Mouse (Mus musculus): Measurements from ENCODE around the gene Pex6. TPM values are rescaled to one million over a fixed set of nuclear protein-coding genes. Genes with fewer than 3 reads are reported as not detected.
A peak's percentile ranks its signal among the peaks of the same experiment; 100 is the strongest.

Gene Pex6
- polyA plus RNA-seq, 1 experiment from 2014 or later, result 17.1 TPM

- Histone ChIP-seq H3K36me3 (ENCODE audit: control insufficient read depth, insufficient read depth, low read length) (0 out of 2 replicates have a peak, but pooled peaks cover 2% of the 10 kb centered on the region), H3K9me3 (ENCODE audit: control insufficient read depth, low read length) (no peaks in the 10 kb centered on the region), H3K27ac (ENCODE audit: low read length) (no peak overlapping the region), H3K9ac (ENCODE audit: low read depth, low read length) (no peak overlapping the region), H3K27me3 (replicated peaks; ENCODE audit: control insufficient read depth, insufficient read depth, low read length) (no peaks in the 10 kb centered on the region), H3K4me2 (ENCODE audit: low read depth, low read length) (no peak overlapping the region), H3K4me1 (ENCODE audit: control insufficient read depth, insufficient read depth, low read length) (peaks cover 22% of the 10 kb centered on the region), H3K4me3 (ENCODE audit: low read length) (no peak overlapping the region)
- peak; percentile 29; the same call in 1 of the 2 replicates for ATAC-seq
- 87% methylated on average over 6 of the region's 6 CpGs for WGBS
These were observed 12.7 kb upstream of the Pex6 start for GRCm38 (mm10) chr17:46698515-46698914.

- ATAC-seq, result peak; percentile 54
- Histone ChIP-seq H3K27me3 (replicated peaks; ENCODE audit: control insufficient read depth, insufficient read depth, low read length) (no peaks in the 10 kb centered on the region), H3K4me2 (ENCODE audit: low read depth, low read length) (no peak overlapping the region), H3K9ac (ENCODE audit: low read depth, low read length) (no peak overlapping the region), H3K4me1 (ENCODE audit: control insufficient read depth, insufficient read depth, low read length) (peaks cover 27% of the 10 kb centered on the region), H3K9me3 (ENCODE audit: control insufficient read depth, low read length) (no peaks in the 10 kb centered on the region), H3K36me3 (ENCODE audit: control insufficient read depth, insufficient read depth, low read length) (0 out of 2 replicates have a peak, but pooled peaks cover 2% of the 10 kb centered on the region), H3K4me3 (ENCODE audit: low read length) (no peak overlapping the region), H3K27ac (ENCODE audit: low read length) (no peak overlapping the region)
- WGBS, result 55% methylated on average over 5 of the region's 5 CpGs
These were observed 12.0 kb upstream of the Pex6 start for GRCm38 (mm10) chr17:46699245-46699644.

GRCm38 (mm10) chr17:46699912-46700311, 11.4 kb upstream of the Pex6 start:
- H3K9me3 ChIP-seq (ENCODE audit: control insufficient read depth, low read length), result no peaks in the 10 kb centered on the region
- H3K36me3 ChIP-seq (ENCODE audit: control insufficient read depth, insufficient read depth, low read length), result 0 out of 2 replicates have a peak, but pooled peaks cover 2% of the 10 kb centered on the region
- H3K27ac ChIP-seq (ENCODE audit: low read length), result no peak overlapping the region
- no peak overlapping the region for H3K9ac ChIP-seq (ENCODE audit: low read depth, low read length)
- no peak overlapping the region for H3K4me2 ChIP-seq (ENCODE audit: low read depth, low read length)
- no peak overlapping the region for H3K4me3 ChIP-seq (ENCODE audit: low read length)
- H3K27me3 ChIP-seq (replicated peaks; ENCODE audit: control insufficient read depth, insufficient read depth, low read length), result no peaks in the 10 kb centered on the region
- 84% methylated on average over 3 of the region's 3 CpGs for WGBS
- ATAC-seq, result no peak
- H3K4me1 ChIP-seq (ENCODE audit: control insufficient read depth, insufficient read depth, low read length), result peaks cover 27% of the 10 kb centered on the region

GRCm38 (mm10) chr17:46701489-46701888, 9.8 kb upstream of the Pex6 start:
- ATAC-seq, result no peak
- H3K9ac ChIP-seq (ENCODE audit: low read depth, low read length), result peak overlapping the region; percentile 53; the same call in 1 of the 2 replicates
- no peak overlapping the region for H3K27ac ChIP-seq (ENCODE audit: low read length)
- 0 out of 2 replicates have a peak, but pooled peaks cover 2% of the 10 kb centered on the region for H3K36me3 ChIP-seq (ENCODE audit: control insufficient read depth, insufficient read depth, low read length)
- H3K4me3 ChIP-seq (ENCODE audit: low read length), result no peak overlapping the region
- no peaks in the 10 kb centered on the region for H3K27me3 ChIP-seq (replicated peaks; ENCODE audit: control insufficient read depth, insufficient read depth, low read length)
- H3K9me3 ChIP-seq (ENCODE audit: control insufficient read depth, low read length), result no peaks in the 10 kb centered on the region
- no peak overlapping the region for H3K4me2 ChIP-seq (ENCODE audit: low read depth, low read length)
- peaks cover 27% of the 10 kb centered on the region for H3K4me1 ChIP-seq (ENCODE audit: control insufficient read depth, insufficient read depth, low read length)
- WGBS, result 70% methylated on average over 12 of the region's 12 CpGs

- Histone ChIP-seq H3K4me1 (ENCODE audit: control insufficient read depth, insufficient read depth, low read length) (peaks cover 27% of the 10 kb centered on the region), H3K27me3 (replicated peaks; ENCODE audit: control insufficient read depth, insufficient read depth, low read length) (no peaks in the 10 kb centered on the region), H3K9me3 (ENCODE audit: control insufficient read depth, low read length) (no peaks in the 10 kb centered on the region), H3K4me2 (ENCODE audit: low read depth, low read length) (no peak overlapping the region), H3K4me3 (ENCODE audit: low read length) (no peak overlapping the region), H3K36me3 (ENCODE audit: control insufficient read depth, insufficient read depth, low read length) (0 out of 2 replicates have a peak, but pooled peaks cover 2% of the 10 kb centered on the region), H3K27ac (ENCODE audit: low read length) (no peak overlapping the region), H3K9ac (ENCODE audit: low read depth, low read length) (peak overlapping the region; percentile 53)
- no peak for ATAC-seq
- WGBS, result 83% methylated on average over 12 of the region's 12 CpGs
These were observed 9.2 kb upstream of the Pex6 start for GRCm38 (mm10) chr17:46702100-46702499.

GRCm38 (mm10) chr17:46702506-46702905, 8.8 kb upstream of the Pex6 start:
- no peaks in the 10 kb centered on the region for H3K9me3 ChIP-seq (ENCODE audit: control insufficient read depth, low read length)
- H3K9ac ChIP-seq (ENCODE audit: low read depth, low read length), result peak overlapping the region; percentile 92; the same call in 1 of the 2 replicates
- 0 out of 2 replicates have a peak, but pooled peaks cover 2% of the 10 kb centered on the region for H3K36me3 ChIP-seq (ENCODE audit: control insufficient read depth, insufficient read depth, low read length)
- H3K4me2 ChIP-seq (ENCODE audit: low read depth, low read length), result no peak overlapping the region
- ATAC-seq, result no peak
- H3K4me1 ChIP-seq (ENCODE audit: control insufficient read depth, insufficient read depth, low read length), result peaks cover 27% of the 10 kb centered on the region
- H3K4me3 ChIP-seq (ENCODE audit: low read length), result no peak overlapping the region
- H3K27me3 ChIP-seq (replicated peaks; ENCODE audit: control insufficient read depth, insufficient read depth, low read length), result no peaks in the 10 kb centered on the region
- 86% methylated on average over 5 of the region's 5 CpGs for WGBS
- H3K27ac ChIP-seq (ENCODE audit: low read length), result no peak overlapping the region

GRCm38 (mm10) chr17:46703971-46704886, 7.0 kb upstream of the Pex6 start:
- H3K27me3 ChIP-seq (replicated peaks; ENCODE audit: control insufficient read depth, insufficient read depth, low read length), result no peaks in the 10 kb centered on the region
- peaks cover 21% of the 10 kb centered on the region for H3K4me1 ChIP-seq (ENCODE audit: control insufficient read depth, insufficient read depth, low read length)
- 2% methylated on average over 41 of the region's 41 CpGs for WGBS
- peak overlapping the region; percentile 93 for H3K27ac ChIP-seq (ENCODE audit: low read length)
- H3K4me3 ChIP-seq (ENCODE audit: low read length), result peak overlapping the region; percentile 86
- ATAC-seq, result peak; percentile 84
- 0 out of 2 replicates have a peak, but pooled peaks cover 2% of the 10 kb centered on the region for H3K36me3 ChIP-seq (ENCODE audit: control insufficient read depth, insufficient read depth, low read length)
- H3K9ac ChIP-seq (ENCODE audit: low read depth, low read length), result peak overlapping the region; percentile 92
- no peaks in the 10 kb centered on the region for H3K9me3 ChIP-seq (ENCODE audit: control insufficient read depth, low read length)
- peak overlapping the region; percentile 70 for H3K4me2 ChIP-seq (ENCODE audit: low read depth, low read length)

GRCm38 (mm10) chr17:46704887-46705835, 6.1 kb upstream of the Pex6 start, which contains the start of gene Ppp2r5d:
Ppp2r5d (minus strand) TSS chr17:46705111.
- peak within 1 kb of the TSS; percentile 93 for H3K27ac ChIP-seq (ENCODE audit: low read length)
- H3K9me3 ChIP-seq (ENCODE audit: control insufficient read depth, low read length), result no peaks in the 10 kb centered on the region
- H3K4me1 ChIP-seq (ENCODE audit: control insufficient read depth, insufficient read depth, low read length), result peaks cover 19% of the 10 kb centered on the region
- H3K4me3 ChIP-seq (ENCODE audit: low read length), result peak within 1 kb of the TSS; percentile 86
- no peaks in the 10 kb centered on the region for H3K27me3 ChIP-seq (replicated peaks; ENCODE audit: control insufficient read depth, insufficient read depth, low read length)
- H3K4me2 ChIP-seq (ENCODE audit: low read depth, low read length), result peak within 1 kb of the TSS; percentile 79
- H3K36me3 ChIP-seq (ENCODE audit: control insufficient read depth, insufficient read depth, low read length), result 0 out of 2 replicates have a peak, but pooled peaks cover 2% of the 10 kb centered on the region
- WGBS, result under 1% methylated on average over 48 of the region's 48 CpGs
- peak within 1 kb of the TSS; percentile 92 for H3K9ac ChIP-seq (ENCODE audit: low read depth, low read length)
- ATAC-seq, result peak; percentile 96

Data from intestine, embryonic 16.5 days (tissue).